Mouse (Mus musculus) liver, postnatal 0 days (tissue): ENCODE results near the gene Olfr821. TPM values are rescaled to one million over a fixed set of nuclear protein-coding genes. Genes with fewer than 3 reads are reported as not detected.
"Not testable (repeated sequence)": the region's sequence is repeated elsewhere in the genome, so short reads cannot be mapped to it uniquely, and the experiment has no call there.

Experiments
- ATAC-seq: fragments of 200-750 bp; cut with Nextera tagmentation; 2 replicates; pipeline ENCODE4 v1.8.0; 2017; ENCODE audit warnings: mild to moderate bottlenecking, moderate library complexity
- DNase-seq: peaks from one replicate; pipeline ENCODE4 v3.0.0-alpha.2; 2016
- H3K27ac ChIP-seq: fragments of 300-500 bp; sonication (generic); 2 replicates; pipeline ENCODE4 v1.5.1; 2014; ENCODE audit warnings: antibody characterized with exemption, moderate library complexity, mild to moderate bottlenecking, low read depth
- H3K27me3 ChIP-seq: fragments of 300-500 bp; sonication (generic); 2 replicates; pipeline ENCODE4 v1.6.1; 2014; ENCODE audit warnings: low read length, control low read depth, mixed read lengths; ENCODE audit not compliant: insufficient read depth
- H3K36me3 ChIP-seq: fragments of 300-500 bp; sonication (generic); replicated peaks from 2 replicates; pipeline ENCODE4 v1.6.1; 2014; ENCODE audit warnings: mild to moderate bottlenecking, control low read depth, low read length, moderate library complexity, mixed read lengths; ENCODE audit not compliant: insufficient read depth
- H3K4me1 ChIP-seq: fragments of 300-500 bp; sonication (generic); 2 replicates; pipeline ENCODE4 v1.6.1; 2014; ENCODE audit warnings: antibody characterized with exemption, mild to moderate bottlenecking, control low read depth; ENCODE audit not compliant: insufficient read depth
- H3K4me2 ChIP-seq: fragments of 300-500 bp; sonication (generic); 2 replicates; pipeline ENCODE4 v1.6.1; 2014; ENCODE audit warnings: low read depth, mild to moderate bottlenecking, low read length, moderate library complexity, mixed read lengths
- H3K4me3 ChIP-seq: fragments of 300-500 bp; sonication (generic); 2 replicates; pipeline ENCODE4 v1.5.1; 2014; ENCODE audit warnings: low read depth, low read length
- H3K9ac ChIP-seq: fragments of 300-500 bp; sonication (generic); replicated peaks from 2 replicates; pipeline ENCODE4 v1.6.1; 2014; ENCODE audit warnings: mild to moderate bottlenecking, moderate library complexity
- H3K9me3 ChIP-seq: fragments of 300-500 bp; sonication (generic); 2 replicates; pipeline ENCODE4 v1.6.1; 2016; ENCODE audit warnings: mild to moderate bottlenecking, control low read depth, low read length, mixed read lengths
- CTCF ChIP-seq: sonication (generic); IDR thresholded peaks from 2 replicates; pipeline ENCODE4 v1.5.1; 2016; ENCODE audit warnings: antibody characterized with exemption, low read depth
- EP300 ChIP-seq: IDR thresholded peaks from 2 replicates; pipeline ENCODE4 v1.6.1; 2016; ENCODE audit warnings: antibody characterized with exemption, low read depth, mild to moderate bottlenecking
- WGBS: fragments of 180-500 bp; shearing (Covaris S2); extraction: QIAGEN DNeasy Blood & Tissue Kit; methylation state at CpG from one replicate; pipeline ENCODE4 v1.1.7; 2014; ENCODE audit not compliant: insufficient replicate concordance; 5-methylcytosine and 5-hydroxymethylcytosine counted together
- polyA plus RNA-seq: library from polyadenylated mRNA; unstranded; fragments of >200 nt; fragmentation: Nextera tagmentation; extraction: Ambion mirVana; gene quantifications from 2 replicates; pipeline ENCODE4 v1.2.1, GENCODE M21; 2015

The Olfr821 gene
- polyA plus RNA-seq, result not detected in 2 replicates

- Histone ChIP-seq H3K36me3 (no peaks in the 10 kb centered on the region), H3K9ac (no peak within 1 kb of the TSS), H3K4me3 (no peak within 1 kb of the TSS), H3K27me3 (no peaks in the 10 kb centered on the region), H3K9me3 (no peaks in the 10 kb centered on the region), H3K4me1 (no peaks in the 10 kb centered on the region), H3K4me2 (no peak within 1 kb of the TSS), H3K27ac (no peak within 1 kb of the TSS)
- DNase-seq (no peak), ATAC-seq (no peak)
- no peak for TF ChIP-seq CTCF
- TF ChIP-seq EP300, result no peak
Observed at GRCm38 (mm10) chr10:130030048-130030447, at the start of gene Olfr821. TSS of gene Olfr821 (plus strand) at chr10:130030348.

- H3K4me1 ChIP-seq, H3K4me2 ChIP-seq, H3K9ac ChIP-seq, ATAC-seq, H3K36me3 ChIP-seq, DNase-seq, H3K27me3 ChIP-seq, H3K27ac ChIP-seq, H3K9me3 ChIP-seq, H3K4me3 ChIP-seq: not testable (repeated sequence)
- no CpG with 5 or more reads among the region's 3 CpGs for WGBS
Observed at GRCm38 (mm10) chr10:129981867-129982266, 48.3 kb upstream of the Olfr821 start.

- H3K9ac ChIP-seq, H3K36me3 ChIP-seq, H3K4me1 ChIP-seq, H3K27me3 ChIP-seq, ATAC-seq, H3K4me2 ChIP-seq, H3K27ac ChIP-seq, DNase-seq, H3K4me3 ChIP-seq, H3K9me3 ChIP-seq: not testable (repeated sequence)
- no CpG with 5 or more reads among the region's 1 CpGs for WGBS
Observed at GRCm38 (mm10) chr10:129984962-129985361, 45.2 kb upstream of the Olfr821 start, which contains the start of gene Gm10310. TSS of gene Gm10310 (minus strand) at chr10:129985062.

- DNase-seq, H3K4me3 ChIP-seq, H3K9me3 ChIP-seq, H3K27ac ChIP-seq, H3K4me1 ChIP-seq, ATAC-seq, H3K4me2 ChIP-seq, H3K9ac ChIP-seq, H3K36me3 ChIP-seq, H3K27me3 ChIP-seq: not testable (repeated sequence)
- WGBS, result 62% methylated on average over 4 of the region's 4 CpGs
Observed at GRCm38 (mm10) chr10:130004104-130004503, 26.0 kb upstream of the Olfr821 start.

- H3K27ac ChIP-seq, result not testable (repeated sequence)
Observed at GRCm38 (mm10) chr10:130005366-130005765, 24.8 kb upstream of the Olfr821 start.

GRCm38 (mm10) chr10:130012321-130012720 lies 17.8 kb upstream of the Olfr821 start, which contains the start of gene Olfr820:
TSS of gene Olfr820 (plus strand) at chr10:130012621.
- H3K4me3 ChIP-seq, result no peak within 1 kb of the TSS
- DNase-seq, result no peak
- H3K27me3 ChIP-seq, result no peaks in the 10 kb centered on the region
- no peaks in the 10 kb centered on the region for H3K9me3 ChIP-seq
- H3K4me2 ChIP-seq, result no peak within 1 kb of the TSS
- no peak for ATAC-seq
- H3K27ac ChIP-seq, result no peak within 1 kb of the TSS
- no peaks in the 10 kb centered on the region for H3K4me1 ChIP-seq
- TF ChIP-seq EP300, result no peak
- TF ChIP-seq CTCF, result no peak
- no peak within 1 kb of the TSS for H3K9ac ChIP-seq
- no peaks in the 10 kb centered on the region for H3K36me3 ChIP-seq

More at GRCm38 (mm10) chr10:130005366-130005765, 24.8 kb upstream of the Olfr821 start:
- ATAC-seq, DNase-seq, H3K9me3 ChIP-seq, H3K27me3 ChIP-seq, H3K36me3 ChIP-seq, H3K4me1 ChIP-seq, H3K9ac ChIP-seq, H3K4me3 ChIP-seq, H3K4me2 ChIP-seq: not testable (repeated sequence)
- WGBS, result 73% methylated on average over 4 of the region's 4 CpGs

- ATAC-seq, result no peak
- Histone ChIP-seq H3K4me1 (no peaks in the 10 kb centered on the region), H3K27me3 (no peaks in the 10 kb centered on the region), H3K9ac (no peak overlapping the region), H3K4me3 (no peak overlapping the region), H3K4me2 (no peak overlapping the region), H3K27ac (no peak overlapping the region), H3K36me3 (no peaks in the 10 kb centered on the region), H3K9me3 (no peaks in the 10 kb centered on the region)
- WGBS, result 61% methylated on average over 6 of the region's 6 CpGs
- no peak for DNase-seq
- no peak for TF ChIP-seq CTCF
- TF ChIP-seq EP300, result no peak
Observed at GRCm38 (mm10) chr10:130037096-130037495, 6.9 kb downstream of the Olfr821 start.
